Mouse (Mus musculus) bone marrow macrophage, adult 2 months (primary cell): Measurements from ENCODE around the gene Ticam1. TPM values are rescaled to one million over a fixed set of nuclear protein-coding genes. Genes with fewer than 3 reads are reported as not detected.

Experiments
- H3K27ac ChIP-seq: 2 replicates; pipeline ENCODE4 v1.5.1; 2012; ENCODE audit warnings: low read depth, low read length; ENCODE audit not compliant: insufficient read depth
- H3K4me1 ChIP-seq: 2 replicates; pipeline ENCODE4 v1.6.1; 2012; ENCODE audit warnings: low read length; ENCODE audit not compliant: control insufficient read depth, insufficient read depth
- H3K4me3 ChIP-seq: 2 replicates; pipeline ENCODE4 v1.5.1; 2012; ENCODE audit warnings: mild to moderate bottlenecking, low read length, moderate library complexity; ENCODE audit not compliant: insufficient read depth
- CTCF ChIP-seq: IDR thresholded peaks from 2 replicates; pipeline ENCODE4 v1.5.1; 2012; ENCODE audit warnings: low read depth, mild to moderate bottlenecking, low read length, moderate library complexity
- POLR2A ChIP-seq: IDR thresholded peaks from 2 replicates; pipeline ENCODE4 v1.6.1; 2012; ENCODE audit warnings: mild to moderate bottlenecking, low read depth, low read length, borderline replicate concordance
- polyA plus RNA-seq: library from polyadenylated mRNA; stranded (reverse); fragments of >200 nt; gene quantifications from 2 replicates; pipeline ENCODE4 v1.2.4, GENCODE M21; 2012; ENCODE audit not compliant: missing spikeins, insufficient read depth, insufficient read length

Gene Ticam1
- polyA plus RNA-seq, 1 experiment, result 17.6 TPM

- Histone ChIP-seq H3K4me1 (peaks cover 29% of the 10 kb centered on the region), H3K4me3 (peak overlapping the region; percentile 67), H3K27ac (peak overlapping the region; percentile 90)
- no peak for TF ChIP-seq POLR2A
- peak; percentile 42 for TF ChIP-seq CTCF
These were observed 20.7 kb downstream of the Ticam1 start for GRCm38 (mm10) chr17:56255863-56256238.

- TF ChIP-seq CTCF, result no peak
- TF ChIP-seq POLR2A, result no peak
- Histone ChIP-seq H3K27ac (peak overlapping the region; percentile 52), H3K4me1 (peaks cover 26% of the 10 kb centered on the region), H3K4me3 (no peak overlapping the region)
These were observed 21.2 kb downstream of the Ticam1 start for GRCm38 (mm10) chr17:56255429-56255828.

- no peak overlapping the region for H3K27ac ChIP-seq
These were observed 21.9 kb downstream of the Ticam1 start for GRCm38 (mm10) chr17:56254695-56255094.

GRCm38 (mm10) chr17:56251136-56251829 is 25.3 kb downstream of the Ticam1 start:
- TF ChIP-seq CTCF, result peak; percentile 54
- no peak for TF ChIP-seq POLR2A
- no peak overlapping the region for H3K4me3 ChIP-seq
- H3K4me1 ChIP-seq, result peaks cover 8% of the 10 kb centered on the region
- no peak overlapping the region for H3K27ac ChIP-seq

More at GRCm38 (mm10) chr17:56254695-56255094, 21.9 kb downstream of the Ticam1 start:
- H3K4me1 ChIP-seq, result peaks cover 19% of the 10 kb centered on the region
- no peak overlapping the region for H3K4me3 ChIP-seq
- TF ChIP-seq POLR2A (no peak), CTCF (no peak)

GRCm38 (mm10) chr17:56245608-56246007 is 31.0 kb downstream of the Ticam1 start:
- H3K27ac ChIP-seq, result no peak overlapping the region
- H3K4me1 ChIP-seq, result no peaks in the 10 kb centered on the region
- TF ChIP-seq POLR2A (no peak), CTCF (no peak)
- H3K4me3 ChIP-seq, result no peak overlapping the region

- TF ChIP-seq POLR2A (no peak), CTCF (no peak)
- Histone ChIP-seq H3K4me1 (peaks cover 4% of the 10 kb centered on the region), H3K27ac (no peak overlapping the region), H3K4me3 (no peak overlapping the region)
These were observed 34.8 kb downstream of the Ticam1 start for GRCm38 (mm10) chr17:56241541-56242401.

- Histone ChIP-seq H3K4me3 (no peak overlapping the region), H3K27ac (no peak overlapping the region), H3K4me1 (peaks cover 7% of the 10 kb centered on the region)
- TF ChIP-seq POLR2A, result no peak
- TF ChIP-seq CTCF, result no peak
These were observed 42.6 kb downstream of the Ticam1 start for GRCm38 (mm10) chr17:56233818-56234469.

- H3K4me1 ChIP-seq, result peaks cover 7% of the 10 kb centered on the region
- H3K27ac ChIP-seq, result no peak overlapping the region
- no peak for TF ChIP-seq CTCF
- TF ChIP-seq POLR2A, result no peak
- H3K4me3 ChIP-seq, result no peak overlapping the region
These were observed 43.2 kb downstream of the Ticam1 start for GRCm38 (mm10) chr17:56233389-56233788.

- no peak for TF ChIP-seq CTCF
- TF ChIP-seq POLR2A, result no peak
- Histone ChIP-seq H3K4me1 (0 out of 2 replicates have a peak, but pooled peaks cover 2% of the 10 kb centered on the region), H3K27ac (no peak overlapping the region), H3K4me3 (no peak overlapping the region)
These were observed 46.6 kb downstream of the Ticam1 start for GRCm38 (mm10) chr17:56229943-56230342.

GRCm38 (mm10) chr17:56226566-56226965 is 50.0 kb downstream of the Ticam1 start:
- Histone ChIP-seq H3K4me3 (no peak overlapping the region), H3K27ac (no peak overlapping the region), H3K4me1 (0 out of 2 replicates have a peak, but pooled peaks cover 3% of the 10 kb centered on the region)
- no peak for TF ChIP-seq CTCF
- no peak for TF ChIP-seq POLR2A
